12 mouse cellular contexts compared by ENCODE assay signal in genomic region chr2:119971316-119971715, GRCm38 (mm10). TPM values are rescaled to one million over a fixed set of nuclear protein-coding genes. Genes with fewer than 3 reads are reported as not detected.
DNase-seq lines count a peak whose midpoint lies in the region; ATAC-seq and TF ChIP-seq lines count a peak whose summit lies in the region.
"Had no signal": no experiment of that assay in that cellular context is flagged by ENCODE, and none has a peak within 500 bp of the region (broad histone marks: within the 10 kb centered on the region; RNA-seq: fewer than 3 reads in every experiment).

No protein-coding gene starts in this region.

- peak overlapping the region; percentile 9; the same call in 1 of the 2 replicates for H3K27ac ChIP-seq in heart, embryonic 16.5 days (ENCODE audit: low read length)
- H3K27ac ChIP-seq in liver, embryonic 14.5 days: no peak overlapping the region
- H3K27ac ChIP-seq: left cerebral cortex, adult 2 months had no signal

- H3K9ac ChIP-seq in heart, embryonic 16.5 days (ENCODE audit: low read length): no peak overlapping the region
- H3K9ac ChIP-seq in liver, embryonic 14.5 days (replicated peaks): no peak overlapping the region

- no peaks in the 10 kb centered on the region for H3K9me3 ChIP-seq in heart, embryonic 16.5 days (replicated peaks; ENCODE audit: control insufficient read depth, low read length)
- no peaks in the 10 kb centered on the region for H3K9me3 ChIP-seq in liver, embryonic 14.5 days (ENCODE audit: control insufficient read depth, low read length)
- H3K9me3 ChIP-seq: heart, embryonic 10.5 days; megakaryocyte, embryonic 14.5 days had no signal

- TF ChIP-seq EP300 in liver, embryonic 14.5 days (IDR thresholded peaks at IDR 0.05; ENCODE audit: low read depth): no peak

- peak overlapping the region; percentile 82 for H3K4me2 ChIP-seq in heart, embryonic 16.5 days (ENCODE audit: low read depth, low read length)
- peak overlapping the region; percentile 93; the same call in 1 of the 2 replicates for H3K4me2 ChIP-seq in liver, embryonic 14.5 days (ENCODE audit: low read depth)

- TF ChIP-seq CTCF in liver, embryonic 14.5 days (IDR thresholded peaks at IDR 0.05; ENCODE audit: low read depth): no peak

- WGBS in heart, embryonic 16.5 days: 67% methylated on average over 3 of the region's 3 CpGs
- 73% methylated on average over 3 of the region's 3 CpGs for WGBS in liver, embryonic 14.5 days (ENCODE audit: insufficient replicate concordance)

- H3K36me3 ChIP-seq in heart, embryonic 16.5 days (ENCODE audit: control insufficient read depth, insufficient read depth): no peaks in the 10 kb centered on the region
- H3K36me3 ChIP-seq in liver, embryonic 14.5 days (replicated peaks; ENCODE audit: control insufficient read depth, insufficient read depth, low read depth): no peaks in the 10 kb centered on the region

- DNase-seq in heart, adult 18-20 months: no peak
- peak; percentile 45 for DNase-seq in 416B (ENCODE audit: low read depth)
- peak; percentile 32 for DNase-seq in brain, adult 2 months (ENCODE audit: low read depth, low spot score)
- no peak for DNase-seq in liver, embryonic 14.5 days (ENCODE audit: low read depth in 3 of 3, low spot score in 3 of 3)
- no peak for DNase-seq in urinary bladder, adult 2 months (ENCODE audit: low spot score)
- DNase-seq in right cerebral cortex, adult 18-20 months: no peak
- DNase-seq in frontal cortex, postnatal 25 days (ENCODE audit: low spot score in 2 of 2): no peak
- DNase-seq: right cerebral cortex, postnatal 14 days had no signal

- no peak for ATAC-seq in heart, embryonic 16.5 days (replicated peaks; ENCODE audit: extremely low read depth, insufficient read depth, low FRiP score)
- no peak for ATAC-seq in liver, embryonic 14.5 days (ENCODE audit: insufficient read depth)

- no peaks in the 10 kb centered on the region for H3K27me3 ChIP-seq in heart, embryonic 16.5 days (ENCODE audit: control insufficient read depth, insufficient read depth, low read length)
- no peaks in the 10 kb centered on the region for H3K27me3 ChIP-seq in liver, embryonic 14.5 days (ENCODE audit: control insufficient read depth, insufficient read depth, low read length)
- H3K27me3 ChIP-seq: megakaryocyte, embryonic 14.5 days had no signal

- H3K4me3 ChIP-seq in heart, embryonic 16.5 days (ENCODE audit: low read length): no peak overlapping the region
- H3K4me3 ChIP-seq in liver, embryonic 14.5 days (ENCODE audit: insufficient read depth in 1 of 2, low read depth in 2 of 2, low read length in 2 of 2): no peak overlapping the region

- H3K4me1 ChIP-seq in heart, embryonic 16.5 days (ENCODE audit: control insufficient read depth, insufficient read depth, low read length): peaks cover 16% of the 10 kb centered on the region
- peaks cover 6 to 9% of the 10 kb centered on the region in 2 experiments; a peak in 2 of 4 replicates for H3K4me1 ChIP-seq in liver, embryonic 14.5 days (replicated peaks; ENCODE audit: control insufficient read depth in 2 of 2, insufficient read depth in 2 of 2, low read length in 1 of 2)

RNA-seq across cellular contexts. Expression of gene Mapkbp1, which starts 1.2 kb away (rescaled TPM):
- polyA plus RNA-seq in heart, embryonic 16.5 days (2015; fragmentation: Nextera tagmentation; extraction: Ambion mirVana): 2.2 and 2.4 TPM in 2 replicates
- 1 to 10 TPM; 6.1 to 8.2 TPM for total RNA-seq in heart, adult 18-20 months (2021)
- polyA plus RNA-seq in liver, embryonic 14.5 days (2012; rRNA removed): 1.0 and 1.1 TPM in 2 replicates
- 0.15 and 0.20 TPM in 2 replicates for polyA plus RNA-seq in liver, embryonic 14.5 days (2014; fragmentation: Nextera tagmentation; extraction: Ambion mirVana)
- 15.9 and 19.5 TPM in 2 replicates for polyA plus RNA-seq in urinary bladder, adult 2 months (2012; rRNA removed)

RNA-seq across cellular contexts. Expression of gene Jmjd7, which starts 56.0 kb away (rescaled TPM):
- polyA plus RNA-seq in heart, embryonic 16.5 days (2015; fragmentation: Nextera tagmentation; extraction: Ambion mirVana): 16.7 and 17.3 TPM in 2 replicates
- 1 to 10 TPM; 6.1 to 7.9 TPM for total RNA-seq in heart, adult 18-20 months (2021)
- polyA plus RNA-seq in liver, embryonic 14.5 days (2012; rRNA removed): 4.7 and 4.9 TPM in 2 replicates
- 5.0 and 6.9 TPM in 2 replicates for polyA plus RNA-seq in liver, embryonic 14.5 days (2014; fragmentation: Nextera tagmentation; extraction: Ambion mirVana)
- polyA plus RNA-seq in urinary bladder, adult 2 months (2012; rRNA removed): 5.5 and 6.2 TPM in 2 replicates

RNA-seq across cellular contexts. Expression of gene Gm28042, which starts 56.0 kb away (rescaled TPM):
- 2.0 and 2.2 TPM in 2 replicates for polyA plus RNA-seq in heart, embryonic 16.5 days (2015; fragmentation: Nextera tagmentation; extraction: Ambion mirVana)
- under 1 TPM; 0.57 to 0.72 TPM for total RNA-seq in heart, adult 18-20 months (2021)
- 1.5 and 1.6 TPM in 2 replicates for polyA plus RNA-seq in liver, embryonic 14.5 days (2012; rRNA removed)
- 0.35 TPM in 1 of 2 replicates, not detected in the other for polyA plus RNA-seq in liver, embryonic 14.5 days (2014; fragmentation: Nextera tagmentation; extraction: Ambion mirVana)
- 3.6 and 3.9 TPM in 2 replicates for polyA plus RNA-seq in urinary bladder, adult 2 months (2012; rRNA removed)

Comparison
In these comparisons a context has a peak if more than half of its experiments do, and no peak if none do; other contexts are left out.
1. DNase-seq: peak in 416B (single experiment) and brain, adult 2 months (single experiment); none in heart, adult 18-20 months (0 of 2), liver, embryonic 14.5 days (0 of 3), urinary bladder, adult 2 months (single experiment), right cerebral cortex, adult 18-20 months (single experiment) and frontal cortex, postnatal 25 days (0 of 2).